Mouse (Mus musculus): ENCODE data around the gene Iqsec2. TPM values are rescaled to one million over a fixed set of nuclear protein-coding genes. Genes with fewer than 3 reads are reported as not detected.

The Iqsec2 gene
- total and polyA plus RNA-seq, 3 experiments = 0.19 to 1.7 TPM; not detected in 1

DNA sequence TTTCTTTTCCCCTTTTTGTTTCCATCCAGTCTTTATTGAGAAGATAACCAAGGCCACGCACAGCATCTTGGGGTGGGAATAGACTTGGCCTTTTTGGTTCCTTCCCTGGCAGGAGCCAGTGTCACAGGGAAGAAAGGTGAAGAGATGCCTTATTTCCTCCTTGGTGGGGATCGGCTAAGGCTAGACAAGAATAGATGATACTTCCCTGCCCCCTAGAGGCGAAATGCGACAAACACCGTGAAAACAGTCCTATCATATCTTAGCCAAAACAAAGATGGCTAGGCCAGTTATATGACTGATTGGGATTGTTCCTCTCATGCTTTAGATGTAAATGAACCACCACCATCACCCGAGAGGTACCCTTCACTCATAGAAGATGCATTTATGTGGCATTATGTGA is 7.6 kb downstream of the Iqsec2 start:
- H3K27ac ChIP-seq (ENCODE audit: control insufficient read depth, low read depth, low read length) = no peak overlapping the region
- H3K4me1 ChIP-seq (ENCODE audit: control insufficient read depth in 1 of 2, insufficient read depth in 2 of 2, low read length in 2 of 2) = peaks cover 0 to 4% of the 10 kb centered on the region in 2 experiments; a peak in 2 of 4 replicates
- peak; percentile 76 for DNase-seq (ENCODE audit: low read depth, low spot score)
- H3K36me3 ChIP-seq (ENCODE audit: control insufficient read depth in 1 of 2, insufficient read depth in 2 of 2, low read length in 2 of 2) = peaks cover 0 to 2% of the 10 kb centered on the region in 2 experiments; a peak in 2 of 4 replicates
- H3K9ac ChIP-seq (ENCODE audit: control insufficient read depth, low read depth, low read length, poor library complexity, severe bottlenecking) = no peak overlapping the region
- no peak overlapping the region for H3K4me3 ChIP-seq (ENCODE audit: control insufficient read depth in 1 of 2, insufficient read depth in 1 of 2, low read depth in 2 of 2, low read length in 2 of 2)
- H3K79me2 ChIP-seq (ENCODE audit: control insufficient read depth, insufficient read depth, low read length, poor library complexity) = no peaks in the 10 kb centered on the region
- TF ChIP-seq CTCF (IDR thresholded peaks at IDR 0.05 in 2 of 3, conservative IDR thresholded peaks at IDR 0.05 in 1 of 3; ENCODE audit: control insufficient read depth in 1 of 3, insufficient read depth in 1 of 3, low read depth in 2 of 3, low read length in 3 of 3, poor library complexity in 1 of 3, severe bottlenecking in 1 of 3) = peak; percentile 65 to 91 (median 73)
- peak; percentile 89 for TF ChIP-seq SMC3 (IDR thresholded peaks at IDR 0.05; ENCODE audit: low read depth, low read length)
- TF ChIP-seq TBP (IDR thresholded peaks at IDR 0.05; ENCODE audit: low read depth, low read length) = no peak
- peak; percentile 87 for TF ChIP-seq ZC3H11A (IDR thresholded peaks at IDR 0.05; ENCODE audit: low read depth, low read length)
- TF ChIP-seq UBTF (IDR thresholded peaks at IDR 0.05; ENCODE audit: borderline replicate concordance, insufficient read depth, low read depth, low read length) = no peak
- peak; percentile 98 for TF ChIP-seq RAD21 (IDR thresholded peaks at IDR 0.05; ENCODE audit: low read depth, low read length)
- no peak for TF ChIP-seq BHLHE40 (IDR thresholded peaks at IDR 0.05; ENCODE audit: borderline replicate concordance, low read depth, low read length)
- H3K9me3 ChIP-seq (replicated peaks; ENCODE audit: insufficient read depth, low read length) = no peaks in the 10 kb centered on the region
- no peaks in the 10 kb centered on the region; a peak in 3 of 4 replicates for H3K27me3 ChIP-seq (ENCODE audit: control insufficient read depth in 1 of 2, insufficient read depth in 2 of 2, low read length in 2 of 2)

DNA sequence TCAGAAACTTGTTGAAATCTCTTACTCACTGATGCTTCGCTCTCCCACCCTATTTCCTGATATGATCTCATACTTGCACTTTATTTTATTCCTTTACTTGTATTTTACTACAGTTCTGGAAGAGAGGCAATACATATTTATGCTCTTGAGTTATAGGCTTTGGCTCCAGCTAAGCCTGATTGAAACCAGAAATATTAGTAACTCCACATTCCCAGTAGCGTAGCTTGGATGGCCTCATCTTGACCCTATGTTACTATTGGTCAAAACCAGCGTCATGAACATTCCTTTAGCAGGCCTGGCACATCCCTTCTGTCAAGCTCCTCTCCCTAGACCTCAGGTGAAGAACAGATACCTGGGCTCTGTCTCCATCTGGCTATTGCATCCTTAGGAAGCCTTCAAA is 14.2 kb downstream of the Iqsec2 start:
- no peak overlapping the region for H3K27ac ChIP-seq (ENCODE audit: control insufficient read depth, low read depth, low read length)
- H3K9me3 ChIP-seq (replicated peaks; ENCODE audit: insufficient read depth, low read length) = no peaks in the 10 kb centered on the region
- DNase-seq (ENCODE audit: low read depth, low spot score) = no peak
- TF ChIP-seq ZKSCAN1 (IDR thresholded peaks at IDR 0.05; ENCODE audit: low read depth, low read length) (no peak), MAZ (IDR thresholded peaks at IDR 0.05; ENCODE audit: low read depth, low read length) (no peak), GABPA (IDR thresholded peaks at IDR 0.05; ENCODE audit: low read depth, low read length) (no peak), USF1 (IDR thresholded peaks at IDR 0.05; ENCODE audit: low read depth, low read length) (no peak), MXI1 (IDR thresholded peaks at IDR 0.05; ENCODE audit: low read depth, low read length) (no peak), GATA1 (IDR thresholded peaks at IDR 0.05; ENCODE audit: low read depth, low read length) (no peak), HCFC1 (IDR thresholded peaks at IDR 0.05; ENCODE audit: low read depth, low read length) (no peak), MYC (IDR thresholded peaks at IDR 0.05; ENCODE audit: low read depth, low read length) (no peak), CTCF (IDR thresholded peaks at IDR 0.05 in 2 of 3, conservative IDR thresholded peaks at IDR 0.05 in 1 of 3; ENCODE audit: control insufficient read depth in 1 of 3, insufficient read depth in 1 of 3, low read depth in 2 of 3, low read length in 3 of 3, poor library complexity in 1 of 3, severe bottlenecking in 1 of 3) (no peak), ZC3H11A (IDR thresholded peaks at IDR 0.05; ENCODE audit: low read depth, low read length) (no peak), MYB (IDR thresholded peaks at IDR 0.05; ENCODE audit: low read depth, low read length) (no peak), CHD1 (IDR thresholded peaks at IDR 0.05; ENCODE audit: low read depth, low read length) (no peak), NELFE (IDR thresholded peaks at IDR 0.05; ENCODE audit: low read depth, low read length) (no peak), UBTF (IDR thresholded peaks at IDR 0.05; ENCODE audit: borderline replicate concordance, insufficient read depth, low read depth, low read length) (no peak), BHLHE40 (IDR thresholded peaks at IDR 0.05; ENCODE audit: borderline replicate concordance, low read depth, low read length) (no peak), POLR2AphosphoS2 (IDR thresholded peaks at IDR 0.05; ENCODE audit: low read length) (no peak), SIN3A (IDR thresholded peaks at IDR 0.05; ENCODE audit: low read length) (no peak), POLR2A (IDR thresholded peaks at IDR 0.05; ENCODE audit: control insufficient read depth in 1 of 2, insufficient read depth in 1 of 2, low read depth in 1 of 2, low read length in 2 of 2, poor library complexity in 1 of 2) (no peak)
- no peaks in the 10 kb centered on the region; a peak in 1 of 4 replicates for H3K27me3 ChIP-seq (ENCODE audit: control insufficient read depth in 1 of 2, insufficient read depth in 2 of 2, low read length in 2 of 2)
- H3K9ac ChIP-seq (ENCODE audit: control insufficient read depth, low read depth, low read length, poor library complexity, severe bottlenecking) = no peak overlapping the region
- H3K79me2 ChIP-seq (ENCODE audit: control insufficient read depth, insufficient read depth, low read length, poor library complexity) = no peaks in the 10 kb centered on the region
- H3K36me3 ChIP-seq (ENCODE audit: control insufficient read depth in 1 of 2, insufficient read depth in 2 of 2, low read length in 2 of 2) = no peaks in the 10 kb centered on the region
- no peak overlapping the region for H3K4me3 ChIP-seq (ENCODE audit: control insufficient read depth in 1 of 2, insufficient read depth in 1 of 2, low read depth in 2 of 2, low read length in 2 of 2)
- H3K4me1 ChIP-seq (ENCODE audit: control insufficient read depth in 1 of 2, insufficient read depth in 2 of 2, low read length in 2 of 2) = no peaks in the 10 kb centered on the region

Data from MEL (cell line).